Mouse (Mus musculus): Measurements from ENCODE around the gene Zfp428. TPM values are rescaled to one million over a fixed set of nuclear protein-coding genes. Genes with fewer than 3 reads are reported as not detected.
"Not testable (repeated sequence)": the region's sequence is repeated elsewhere in the genome, so short reads cannot be mapped to it uniquely, and the experiment has no call there.

The Zfp428 gene
- polyA plus RNA-seq, 1 experiment from 2014 or later = 282 TPM

DNA sequence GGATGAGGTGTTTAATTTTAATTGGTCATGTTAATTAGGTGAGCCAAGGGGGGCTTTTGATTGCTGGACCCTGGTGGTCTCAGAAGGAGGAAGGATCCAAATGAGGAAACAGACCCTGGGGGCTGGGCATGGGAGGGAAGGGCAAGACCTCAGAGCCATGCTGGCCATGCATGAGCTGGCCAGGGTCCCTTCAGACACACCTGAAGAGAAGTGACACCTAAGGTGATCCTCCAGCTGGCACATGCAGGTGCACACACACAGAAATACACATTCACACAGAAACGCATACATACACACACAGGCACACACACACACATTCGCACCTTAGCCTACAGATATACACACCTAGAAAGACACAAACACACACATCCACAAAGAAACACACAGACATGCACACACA, 27.1 kb upstream of the Zfp428 start:
- Histone ChIP-seq H3K36me3 (ENCODE audit: control insufficient read depth, insufficient read depth) (no peaks in the 10 kb centered on the region), H3K9ac (replicated peaks; ENCODE audit: low read depth, low read length) (0 out of 2 replicates have a peak overlapping the region, but pooled peaks have one; percentile 7), H3K4me1 (replicated peaks; ENCODE audit: control insufficient read depth, insufficient read depth, low read length) (peaks cover 42% of the 10 kb centered on the region), H3K9me3 (ENCODE audit: control insufficient read depth, low read length) (no peaks in the 10 kb centered on the region; the same call in 1 of the 2 replicates), H3K27me3 (replicated peaks; ENCODE audit: control insufficient read depth, insufficient read depth, low read length) (no peaks in the 10 kb centered on the region), H3K27ac (ENCODE audit: low read length) (no peak overlapping the region), H3K4me2 (ENCODE audit: low read length) (no peak overlapping the region), H3K4me3 (replicated peaks; ENCODE audit: low read length) (no peak overlapping the region)
- WGBS = 82% methylated on average over 2 of the region's 2 CpGs
- no peak for ATAC-seq

DNA sequence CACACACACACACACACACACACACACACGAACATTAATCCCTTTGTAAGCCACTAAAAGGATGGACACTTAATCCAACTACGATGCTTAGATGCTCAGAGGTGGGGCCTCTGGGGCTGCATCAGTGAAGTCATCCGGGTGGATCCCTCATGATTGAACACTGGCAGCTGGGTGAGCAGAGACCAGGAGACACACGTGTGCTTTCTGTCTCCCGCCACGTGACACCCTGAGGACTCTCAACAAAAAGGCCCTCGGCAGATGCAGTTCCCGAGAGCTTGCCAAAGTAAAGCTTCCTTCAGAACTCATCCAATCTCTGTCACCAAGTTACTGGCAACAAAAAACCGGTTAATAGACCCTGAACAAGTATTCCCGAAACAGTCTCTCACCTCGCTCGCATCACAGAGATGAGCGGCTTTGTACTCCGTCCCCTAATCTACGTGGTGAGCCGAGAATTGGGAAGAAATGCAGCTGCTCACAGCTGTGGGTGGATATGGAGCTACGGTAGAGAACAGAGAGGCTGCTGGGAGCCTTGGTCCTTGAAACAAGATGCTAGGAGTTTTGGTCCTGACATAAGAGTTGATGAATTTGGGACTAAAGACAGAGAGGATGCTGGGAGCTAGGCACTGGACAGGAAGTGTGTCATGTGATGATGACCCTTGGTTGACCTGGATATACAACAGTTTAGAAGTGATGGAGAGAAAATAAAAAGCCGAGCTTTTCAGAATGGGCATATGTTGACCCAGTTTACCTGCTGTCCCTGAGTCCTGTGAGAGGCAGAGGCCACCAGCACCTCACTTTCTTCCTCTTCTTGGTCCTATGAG, 26.5 kb upstream of the Zfp428 start:
- Histone ChIP-seq H3K9ac (replicated peaks; ENCODE audit: low read depth, low read length) (0 out of 2 replicates have a peak overlapping the region, but pooled peaks have one; percentile 7), H3K4me3 (replicated peaks; ENCODE audit: low read length) (no peak overlapping the region), H3K36me3 (ENCODE audit: control insufficient read depth, insufficient read depth) (no peaks in the 10 kb centered on the region), H3K4me1 (replicated peaks; ENCODE audit: control insufficient read depth, insufficient read depth, low read length) (peaks cover 44% of the 10 kb centered on the region), H3K27me3 (replicated peaks; ENCODE audit: control insufficient read depth, insufficient read depth, low read length) (no peaks in the 10 kb centered on the region), H3K4me2 (ENCODE audit: low read length) (peak overlapping the region; percentile 89), H3K9me3 (ENCODE audit: control insufficient read depth, low read length) (no peaks in the 10 kb centered on the region; the same call in 1 of the 2 replicates), H3K27ac (ENCODE audit: low read length) (no peak overlapping the region)
- 45% methylated on average over 18 of the region's 18 CpGs for WGBS
- ATAC-seq = no peak

DNA sequence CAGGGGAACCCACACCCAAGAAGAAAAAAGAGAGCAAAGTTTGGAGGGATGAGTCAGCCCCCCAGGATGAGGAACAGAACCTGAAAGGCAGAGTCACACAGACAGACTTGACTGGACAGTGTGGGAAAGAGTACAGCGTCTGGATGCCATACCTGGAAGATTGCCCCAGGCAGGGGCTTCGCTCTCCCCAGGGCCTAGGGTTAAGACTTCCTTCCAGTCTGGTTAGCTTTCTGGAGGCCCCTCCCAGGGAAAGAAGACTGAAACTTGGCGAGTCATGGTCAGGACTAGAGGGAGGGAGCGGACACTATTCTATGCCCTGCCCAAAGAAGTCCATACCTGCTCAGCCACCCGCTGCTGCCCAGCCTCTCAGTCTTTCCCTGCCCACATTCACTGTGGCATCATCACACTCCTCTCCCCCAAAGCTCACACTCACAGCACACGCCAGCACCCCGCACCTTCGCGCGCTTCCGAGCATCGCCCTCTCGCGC, 25.8 kb upstream of the Zfp428 start:
- no peaks in the 10 kb centered on the region for H3K27me3 ChIP-seq (replicated peaks; ENCODE audit: control insufficient read depth, insufficient read depth, low read length)

DNA sequence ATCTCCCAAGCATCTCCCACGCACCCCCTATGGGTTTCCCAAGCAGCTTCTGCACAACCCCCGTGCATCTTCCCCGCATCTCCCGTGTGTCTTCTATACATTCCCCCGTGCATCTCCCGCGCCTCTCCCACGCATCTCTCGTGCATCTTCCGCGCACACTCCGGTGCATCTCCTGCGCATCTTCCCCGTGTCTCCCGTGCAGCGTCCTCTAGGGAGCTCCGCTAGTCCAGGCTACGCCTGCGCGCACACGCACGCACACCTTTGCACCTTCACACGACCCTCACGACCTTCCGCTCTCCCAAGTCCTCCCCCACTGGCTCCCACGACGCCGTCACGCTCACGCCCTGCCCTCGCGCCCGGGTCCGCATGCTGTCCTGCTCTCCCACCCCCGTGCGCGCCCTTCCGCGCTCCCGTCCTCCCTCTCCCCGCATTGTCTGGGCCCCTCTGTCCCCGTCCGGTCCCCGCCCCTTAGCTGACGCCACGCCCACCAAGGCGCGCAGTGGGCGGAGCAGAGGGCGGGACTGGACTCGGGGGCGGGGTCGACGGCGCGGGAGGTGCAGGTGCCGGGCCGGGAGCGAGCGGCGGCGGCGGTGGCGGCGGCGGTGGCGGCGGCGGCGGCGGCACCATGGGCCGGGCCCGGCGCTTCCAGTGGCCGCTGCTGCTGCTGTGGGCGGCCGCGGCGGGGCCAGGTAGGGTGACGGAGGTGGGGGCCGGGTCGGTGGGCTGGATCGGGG, 25.2 kb upstream of the Zfp428 start, which contains the start of gene Cadm4:
Gene Cadm4 (plus strand): TSS at position 550 of the 734 bp plus-strand sequence.
- Histone ChIP-seq H3K9me3 (ENCODE audit: control insufficient read depth, low read length) (no peaks in the 10 kb centered on the region; the same call in 1 of the 2 replicates), H3K9ac (replicated peaks; ENCODE audit: low read depth, low read length) (peak within 1 kb of the TSS; percentile 97), H3K4me3 (replicated peaks; ENCODE audit: low read length) (peak within 1 kb of the TSS; percentile 77), H3K36me3 (ENCODE audit: control insufficient read depth, insufficient read depth) (no peaks in the 10 kb centered on the region), H3K27me3 (replicated peaks; ENCODE audit: control insufficient read depth, insufficient read depth, low read length) (no peaks in the 10 kb centered on the region), H3K4me1 (replicated peaks; ENCODE audit: control insufficient read depth, insufficient read depth, low read length) (peaks cover 57% of the 10 kb centered on the region), H3K27ac (ENCODE audit: low read length) (peak within 1 kb of the TSS; percentile 88), H3K4me2 (ENCODE audit: low read length) (peak within 1 kb of the TSS; percentile 89)
- under 1% methylated on average over 75 of the region's 83 CpGs for WGBS
- peak; percentile 84 for ATAC-seq

More for the DNA sequence above, 25.8 kb upstream of the Zfp428 start:
- peak overlapping the region; percentile 77 for H3K4me3 ChIP-seq (replicated peaks; ENCODE audit: low read length)
- H3K9me3 ChIP-seq (ENCODE audit: control insufficient read depth, low read length) = no peaks in the 10 kb centered on the region; the same call in 1 of the 2 replicates
- peak; percentile 59 for ATAC-seq
- 11% methylated on average over 14 of the region's 14 CpGs for WGBS
- peaks cover 51% of the 10 kb centered on the region for H3K4me1 ChIP-seq (replicated peaks; ENCODE audit: control insufficient read depth, insufficient read depth, low read length)
- no peaks in the 10 kb centered on the region for H3K36me3 ChIP-seq (ENCODE audit: control insufficient read depth, insufficient read depth)
- peak overlapping the region; percentile 89 for H3K4me2 ChIP-seq (ENCODE audit: low read length)
- peak overlapping the region; percentile 97 for H3K9ac ChIP-seq (replicated peaks; ENCODE audit: low read depth, low read length)
- H3K27ac ChIP-seq (ENCODE audit: low read length) = peak overlapping the region; percentile 88

DNA sequence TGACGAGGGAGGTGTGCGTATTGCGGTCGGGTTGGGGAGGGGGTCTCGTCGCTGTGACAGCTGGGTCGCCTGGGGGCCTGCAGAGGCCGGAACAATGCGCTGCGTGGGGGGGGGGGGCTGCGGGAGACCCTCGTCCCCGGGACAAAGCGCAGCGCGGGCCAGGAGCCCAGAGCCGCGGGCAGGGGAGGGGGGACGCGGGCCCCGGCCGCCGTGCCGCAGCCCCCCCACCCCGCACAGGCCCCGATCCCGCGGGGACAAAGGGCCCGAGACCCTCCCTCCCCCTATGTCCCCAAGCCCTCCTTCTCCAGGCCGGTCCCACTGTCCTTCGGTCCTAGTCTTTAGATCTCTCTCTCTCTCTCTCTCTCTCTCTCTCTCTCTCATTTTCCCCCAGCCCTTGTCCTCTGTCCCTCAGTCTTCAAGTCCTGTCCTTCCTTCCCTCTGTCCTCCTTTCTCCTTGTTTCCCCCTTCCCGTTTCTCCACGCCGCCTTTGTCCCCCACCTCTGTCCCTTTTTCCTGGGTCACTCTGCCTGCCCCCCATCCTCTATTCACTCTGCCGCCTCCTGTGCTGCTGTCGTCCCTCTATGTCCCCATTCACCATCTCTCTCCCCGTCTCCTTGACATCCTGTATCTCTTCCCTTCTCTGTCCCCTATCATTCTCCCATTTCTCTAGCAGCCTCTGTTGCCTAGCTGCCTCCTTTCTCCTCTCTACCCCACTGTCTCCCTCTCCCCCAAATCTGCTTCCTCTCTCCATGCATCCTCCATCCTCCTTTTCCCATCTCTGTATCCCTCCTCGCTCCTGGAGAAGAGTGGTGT, 24.4 kb upstream of the Zfp428 start:
- peak overlapping the region; percentile 89 for H3K4me2 ChIP-seq (ENCODE audit: low read length)
- 1% methylated on average over 19 of the region's 38 CpGs for WGBS
- H3K4me1 ChIP-seq (replicated peaks; ENCODE audit: control insufficient read depth, insufficient read depth, low read length) = peaks cover 65% of the 10 kb centered on the region
- H3K27ac ChIP-seq (ENCODE audit: low read length) = peak overlapping the region; percentile 88
- peak; percentile 8; the same call in 1 of the 2 replicates for ATAC-seq
- no peaks in the 10 kb centered on the region; the same call in 1 of the 2 replicates for H3K9me3 ChIP-seq (ENCODE audit: control insufficient read depth, low read length)
- H3K36me3 ChIP-seq (ENCODE audit: control insufficient read depth, insufficient read depth) = no peaks in the 10 kb centered on the region
- H3K4me3 ChIP-seq (replicated peaks; ENCODE audit: low read length) = peak overlapping the region; percentile 77
- no peaks in the 10 kb centered on the region for H3K27me3 ChIP-seq (replicated peaks; ENCODE audit: control insufficient read depth, insufficient read depth, low read length)
- peak overlapping the region; percentile 97 for H3K9ac ChIP-seq (replicated peaks; ENCODE audit: low read depth, low read length)

DNA sequence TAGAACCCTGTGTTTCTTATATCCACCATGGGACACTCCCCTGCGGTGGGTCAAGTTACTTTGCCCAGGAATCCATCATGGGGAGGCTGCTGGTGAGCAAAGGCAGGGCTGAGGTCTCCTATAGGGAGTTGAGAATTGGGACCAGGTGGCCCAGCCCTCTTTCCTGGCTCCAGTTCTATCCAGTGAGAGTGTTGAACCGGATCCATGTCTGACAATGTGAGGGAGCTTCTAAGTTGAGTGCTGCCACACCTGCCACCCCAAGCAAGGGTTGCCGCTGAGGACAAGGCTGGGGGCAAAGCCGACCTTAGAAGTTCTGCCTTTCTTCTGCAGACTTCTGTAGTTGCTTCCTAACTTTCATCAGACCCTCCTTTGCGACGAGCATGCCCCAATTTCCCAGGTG, 23.5 kb upstream of the Zfp428 start:
- H3K4me2 ChIP-seq (ENCODE audit: low read length) = peak overlapping the region; percentile 89
- not testable (repeated sequence) for H3K27me3 ChIP-seq (replicated peaks; ENCODE audit: control insufficient read depth, insufficient read depth, low read length); ATAC-seq; H3K27ac ChIP-seq (ENCODE audit: low read length); H3K9me3 ChIP-seq (ENCODE audit: control insufficient read depth, low read length); H3K36me3 ChIP-seq (ENCODE audit: control insufficient read depth, insufficient read depth)
- peak overlapping the region; percentile 97 for H3K9ac ChIP-seq (replicated peaks; ENCODE audit: low read depth, low read length)
- 51% methylated on average over 6 of the region's 6 CpGs for WGBS
- peaks cover 73% of the 10 kb centered on the region for H3K4me1 ChIP-seq (replicated peaks; ENCODE audit: control insufficient read depth, insufficient read depth, low read length)
- H3K4me3 ChIP-seq (replicated peaks; ENCODE audit: low read length) = peak overlapping the region; percentile 77

DNA sequence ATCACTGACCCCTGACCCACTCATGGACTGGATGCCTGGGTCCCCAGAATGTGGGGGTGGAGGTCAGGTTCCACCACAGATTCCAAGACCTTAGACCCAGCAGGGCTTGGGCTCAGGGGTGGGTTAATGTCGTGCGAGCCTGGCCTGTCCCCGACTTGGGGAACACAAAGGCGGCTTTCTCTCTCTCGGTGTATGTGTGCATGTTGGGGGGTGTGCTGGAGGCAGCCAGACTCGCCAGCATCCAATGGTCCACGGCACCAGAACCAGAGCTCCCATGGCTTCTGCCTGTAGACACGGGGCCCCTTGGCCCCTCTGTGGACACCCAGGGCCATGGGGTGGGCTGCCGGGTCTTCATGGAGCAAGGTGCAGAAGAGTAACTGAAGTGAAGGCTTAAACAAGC, 21.3 kb upstream of the Zfp428 start:
- Histone ChIP-seq H3K4me1 (replicated peaks; ENCODE audit: control insufficient read depth, insufficient read depth, low read length) (peaks cover 65% of the 10 kb centered on the region), H3K36me3 (ENCODE audit: control insufficient read depth, insufficient read depth) (0 out of 2 replicates have a peak, but pooled peaks cover 2% of the 10 kb centered on the region), H3K9ac (replicated peaks; ENCODE audit: low read depth, low read length) (peak overlapping the region; percentile 61), H3K27me3 (replicated peaks; ENCODE audit: control insufficient read depth, insufficient read depth, low read length) (no peaks in the 10 kb centered on the region), H3K4me2 (ENCODE audit: low read length) (peak overlapping the region; percentile 67), H3K27ac (ENCODE audit: low read length) (no peak overlapping the region; the same call in 1 of the 2 replicates), H3K4me3 (replicated peaks; ENCODE audit: low read length) (peak overlapping the region; percentile 39), H3K9me3 (ENCODE audit: control insufficient read depth, low read length) (no peaks in the 10 kb centered on the region)
- no peak for ATAC-seq
- 66% methylated on average over 9 of the region's 9 CpGs for WGBS

DNA sequence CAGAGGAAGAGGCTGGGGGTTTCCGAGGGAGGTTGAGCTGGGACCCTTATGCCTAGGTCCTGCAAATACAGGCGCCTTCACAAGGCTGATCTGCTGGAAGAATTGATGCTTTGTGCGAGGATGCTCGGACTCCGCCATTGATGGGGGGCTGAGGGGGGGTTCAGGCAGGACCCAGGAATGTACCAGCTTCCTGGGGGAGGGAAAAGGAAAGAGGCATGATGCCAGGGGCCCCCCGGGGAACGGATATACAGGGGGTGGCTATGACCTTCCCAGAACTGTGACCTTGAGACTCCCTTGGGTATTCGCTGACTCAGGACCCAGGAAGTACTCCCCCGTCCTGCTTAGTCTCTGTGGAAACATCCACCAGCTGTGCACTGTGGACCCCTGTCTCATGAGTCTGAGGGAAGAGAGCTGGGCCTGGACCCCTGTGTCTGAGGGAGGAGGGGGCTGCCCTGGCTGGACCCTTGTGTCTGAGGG, 20.1 kb upstream of the Zfp428 start:
- H3K9ac ChIP-seq (replicated peaks; ENCODE audit: low read depth, low read length) = peak overlapping the region; percentile 61
- 0 out of 2 replicates have a peak, but pooled peaks cover 4% of the 10 kb centered on the region for H3K36me3 ChIP-seq (ENCODE audit: control insufficient read depth, insufficient read depth)
- H3K27ac ChIP-seq (ENCODE audit: low read length) = peak overlapping the region; percentile 61
- ATAC-seq = peak; percentile 43
- peak overlapping the region; percentile 39 for H3K4me3 ChIP-seq (replicated peaks; ENCODE audit: low read length)
- peak overlapping the region; percentile 67 for H3K4me2 ChIP-seq (ENCODE audit: low read length)
- no peaks in the 10 kb centered on the region for H3K27me3 ChIP-seq (replicated peaks; ENCODE audit: control insufficient read depth, insufficient read depth, low read length)
- no peaks in the 10 kb centered on the region for H3K9me3 ChIP-seq (ENCODE audit: control insufficient read depth, low read length)
- peaks cover 57% of the 10 kb centered on the region for H3K4me1 ChIP-seq (replicated peaks; ENCODE audit: control insufficient read depth, insufficient read depth, low read length)
- WGBS = 27% methylated on average over 9 of the region's 9 CpGs
